ENCODE assay signal across 29 mouse cellular contexts in the genomic region with DNA sequence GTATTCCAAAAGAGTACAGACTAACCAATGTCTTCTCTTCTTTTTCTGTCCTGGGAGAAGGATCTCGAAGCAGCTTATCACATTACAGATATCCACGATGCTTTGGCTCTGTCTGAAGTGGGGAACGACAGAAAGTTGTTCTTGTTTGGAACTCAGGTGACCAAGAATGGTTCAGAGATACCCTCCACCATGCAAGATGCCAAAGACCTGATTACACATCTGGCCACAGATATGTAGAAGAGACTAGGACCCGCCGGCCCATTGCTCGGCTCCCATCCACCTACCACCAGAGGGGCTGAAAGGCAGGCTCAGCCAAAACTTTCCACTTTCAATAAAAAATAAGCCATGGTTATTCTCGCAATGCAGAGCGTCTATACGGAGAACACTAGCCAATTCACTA. TPM values are rescaled to one million over a fixed set of nuclear protein-coding genes. Genes with fewer than 3 reads are reported as not detected.
"Had no signal": no experiment of that assay in that cellular context is flagged by ENCODE, and none has a peak within 500 bp of the region (broad histone marks: within the 10 kb centered on the region; RNA-seq: fewer than 3 reads in every experiment).

No protein-coding gene starts in this region.

- H3K9ac ChIP-seq: limb, embryonic 13.5 days; lung, embryonic 14.5 days; neural tube, embryonic 12.5 days; neural tube, embryonic 15.5 days; stomach, embryonic 15.5 days had no signal

- H3K27ac ChIP-seq: kidney, postnatal 0 days; layer of hippocampus, adult 2 months; limb, embryonic 10.5 days; limb, embryonic 13.5 days; midbrain, embryonic 10.5 days; neural tube, embryonic 12.5 days; neural tube, embryonic 15.5 days; stomach, embryonic 15.5 days had no signal

- ATAC-seq: intestine, postnatal 0 days; lung, postnatal 0 days had no signal

- H3K27me3 ChIP-seq: limb, embryonic 13.5 days; neural tube, embryonic 12.5 days; neural tube, embryonic 15.5 days; stomach, embryonic 15.5 days had no signal

- H3K4me3 ChIP-seq: layer of hippocampus, adult 2 months; limb, embryonic 10.5 days; limb, embryonic 13.5 days; megakaryocyte, embryonic 14.5 days; midbrain, embryonic 10.5 days; neural tube, embryonic 12.5 days; neural tube, embryonic 15.5 days; stomach, embryonic 15.5 days had no signal

- H3K36me3 ChIP-seq: limb, embryonic 10.5 days; limb, embryonic 13.5 days; midbrain, embryonic 10.5 days; neural tube, embryonic 12.5 days; neural tube, embryonic 15.5 days; stomach, embryonic 15.5 days had no signal

- DNase-seq: kidney, adult 2 months; kidney, postnatal 25 days; layer of hippocampus, adult 9-11 months; lung, embryonic 14.5 days; lung, postnatal 36 days; midbrain, embryonic 14.5 days; retina, postnatal 1 day; right cerebral cortex, postnatal 25 days; spleen, adult 18-20 months; thymus, postnatal 25 days had no signal

- H3K9me3 ChIP-seq: limb, embryonic 10.5 days; limb, embryonic 13.5 days; megakaryocyte, embryonic 14.5 days; midbrain, embryonic 10.5 days; neural tube, embryonic 12.5 days; neural tube, embryonic 15.5 days; stomach, embryonic 15.5 days had no signal

- H3K4me2 ChIP-seq: limb, embryonic 13.5 days; lung, embryonic 14.5 days; neural tube, embryonic 12.5 days; neural tube, embryonic 15.5 days; stomach, embryonic 15.5 days had no signal

- H3K4me1 ChIP-seq: limb, embryonic 10.5 days; limb, embryonic 13.5 days; megakaryocyte, embryonic 14.5 days; neural tube, embryonic 12.5 days; neural tube, embryonic 15.5 days; stomach, embryonic 15.5 days had no signal

RNA-seq across cellular contexts. Expression of gene Thegl, which starts 5.5 kb away (rescaled TPM):
- total RNA-seq: liver, adult 2 months had no signal
- polyA plus RNA-seq: kidney, adult 2 months; kidney, embryonic 14.5 days; large intestine, adult 2 months; limb, embryonic 10.5 days; limb, embryonic 13.5 days; liver, adult 2 months; thymus, postnatal 0 days had no signal

RNA-seq across cellular contexts. Expression of gene Arl9, which starts 6.5 kb away (rescaled TPM):
- total RNA-seq: layer of hippocampus, postnatal 25 days; left cerebral cortex, adult 18-20 months; left cerebral cortex, postnatal 25 days; liver, adult 2 months had no signal
- polyA plus RNA-seq: intestine, embryonic 14.5 days; intestine, postnatal 0 days; kidney, embryonic 14.5 days; kidney, postnatal 0 days; limb, embryonic 10.5 days; limb, embryonic 13.5 days; lung, postnatal 0 days; midbrain, embryonic 10.5 days; midbrain, embryonic 14.5 days; neural tube, embryonic 12.5 days; thymus, postnatal 0 days had no signal
